Mouse (Mus musculus): ENCODE results near the gene Rnf113a1. TPM values are rescaled to one million over a fixed set of nuclear protein-coding genes. Genes with fewer than 3 reads are reported as not detected.
"Not testable (repeated sequence)": the region's sequence is repeated elsewhere in the genome, so short reads cannot be mapped to it uniquely, and the experiment has no call there.

Gene Rnf113a1
- polyA plus RNA-seq (2012; fragmentation: generic; extraction: Trizol) = 3.0 TPM

GRCm38 (mm10) chrX:37191105-37191743 lies at the start of gene Rnf113a1, which contains the start of gene Ndufa1:
TSS of gene Rnf113a1 (plus strand) at chrX:37191245.
TSS of gene Ndufa1 (minus strand) at chrX:37191163.
- peak within 1 kb of the TSS; percentile 65 for H3K4me3 ChIP-seq
- no peak within 1 kb of the TSS for H3ac ChIP-seq (ENCODE audit: control insufficient read depth, insufficient read length)
- no peaks in the 10 kb centered on the region for H3K79me2 ChIP-seq (ENCODE audit: control insufficient read depth, insufficient read depth)
- TF ChIP-seq MYOG (IDR thresholded peaks at IDR 0.05; ENCODE audit: control insufficient read depth in 1 of 3, insufficient read depth in 1 of 3, insufficient read length in 2 of 3, low read depth in 2 of 3) (no peak), POLR2A (IDR thresholded peaks at IDR 0.05; ENCODE audit: insufficient read length, low read depth) (peak; percentile 56), MAX (IDR thresholded peaks at IDR 0.05; ENCODE audit: low read depth) (no peak), TCF12 (IDR thresholded peaks at IDR 0.05; ENCODE audit: insufficient read depth, poor library complexity, severe bottlenecking) (no peak), POLR2AphosphoS2 (IDR thresholded peaks at IDR 0.05; ENCODE audit: insufficient read length, low read depth) (no peak), E2F4 (IDR thresholded peaks at IDR 0.05; ENCODE audit: insufficient read depth) (no peak), REST (IDR thresholded peaks at IDR 0.05; ENCODE audit: insufficient read depth, insufficient read length) (no peak)
- H3K27me3 ChIP-seq (ENCODE audit: control insufficient read depth, insufficient read depth, insufficient read length) = no peaks in the 10 kb centered on the region
- peak within 1 kb of the TSS; percentile 72 for H3K4me2 ChIP-seq (ENCODE audit: low read depth)
- no peaks in the 10 kb centered on the region for H3K36me3 ChIP-seq (ENCODE audit: control insufficient read depth, insufficient read depth)

DNA sequence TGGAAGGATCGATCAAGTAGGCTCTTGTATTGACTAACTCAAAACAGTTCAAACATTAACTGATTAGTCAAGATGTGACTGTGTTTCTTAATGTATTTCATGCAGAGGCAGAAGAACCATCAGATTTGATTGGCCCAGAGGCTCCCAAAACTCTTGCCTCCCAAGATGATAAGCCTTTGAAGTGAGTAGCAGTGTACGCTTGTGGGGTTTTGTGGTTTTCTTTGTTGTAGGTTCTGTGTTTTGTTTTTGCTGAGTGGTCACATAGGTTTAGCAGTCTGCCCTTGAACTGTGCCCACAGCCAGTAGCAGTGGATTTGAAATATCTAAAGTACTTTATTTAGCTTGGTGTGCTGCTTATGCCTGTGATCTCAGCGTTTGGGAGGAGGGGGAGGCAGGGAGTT lies 49.3 kb upstream of the Rnf113a1 start:
- H3ac ChIP-seq (ENCODE audit: control insufficient read depth, insufficient read length) = no peak overlapping the region
- TF ChIP-seq TCF3 (IDR thresholded peaks at IDR 0.05; ENCODE audit: insufficient read length, low read depth) = no peak

DNA sequence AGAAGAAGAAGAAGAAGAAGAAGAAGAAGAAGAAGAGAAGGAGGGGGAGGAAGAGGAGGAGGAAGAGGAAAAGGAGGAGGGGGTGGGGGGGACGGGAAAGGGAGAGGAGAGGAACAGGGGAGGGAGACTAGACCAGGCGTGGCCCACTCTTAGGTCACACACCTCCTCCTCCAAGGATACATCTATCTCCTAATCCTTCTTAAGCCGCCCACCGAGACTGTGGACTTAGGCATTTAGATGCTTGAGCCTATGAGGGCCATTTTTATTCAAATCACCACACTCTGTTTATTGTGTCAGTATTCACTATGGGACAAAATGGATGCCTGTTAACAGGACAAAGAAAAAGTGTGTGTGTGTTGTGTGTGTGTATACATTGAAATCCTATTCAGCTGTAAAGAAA lies 46.5 kb upstream of the Rnf113a1 start:
- H3ac ChIP-seq (ENCODE audit: control insufficient read depth, insufficient read length); H3K36me3 ChIP-seq (ENCODE audit: control insufficient read depth, insufficient read depth); H3K79me2 ChIP-seq (ENCODE audit: control insufficient read depth, insufficient read depth); H3K27me3 ChIP-seq (ENCODE audit: control insufficient read depth, insufficient read depth, insufficient read length); H3K4me2 ChIP-seq (ENCODE audit: low read depth); H3K4me3 ChIP-seq: not testable (repeated sequence)

More for the DNA sequence above, 49.3 kb upstream of the Rnf113a1 start:
- Histone ChIP-seq H3K4me3 (no peak overlapping the region), H3K4me2 (ENCODE audit: low read depth) (no peak overlapping the region), H3K27me3 (ENCODE audit: control insufficient read depth, insufficient read depth, insufficient read length) (no peaks in the 10 kb centered on the region), H3K79me2 (ENCODE audit: control insufficient read depth, insufficient read depth) (no peaks in the 10 kb centered on the region), H3K36me3 (ENCODE audit: control insufficient read depth, insufficient read depth) (no peaks in the 10 kb centered on the region)

DNA sequence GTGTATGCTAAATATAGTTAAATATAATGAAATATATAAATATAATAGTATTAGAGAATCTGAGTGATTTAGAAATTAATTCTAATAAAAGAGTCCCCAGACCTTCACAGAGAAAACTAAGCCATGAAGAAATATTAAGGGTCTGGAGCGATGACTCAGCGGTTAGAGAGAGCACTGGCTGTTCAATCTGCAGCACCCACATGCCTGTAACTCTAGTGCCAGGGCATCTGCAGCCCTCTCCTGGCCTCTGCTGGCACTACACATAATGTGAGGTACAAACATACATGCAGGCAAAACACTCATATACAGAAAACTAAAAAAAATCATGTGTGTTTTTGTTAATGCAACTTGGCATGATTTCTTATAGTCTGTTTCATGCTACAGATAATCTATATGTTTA lies 46.1 kb upstream of the Rnf113a1 start:
- Histone ChIP-seq H3K4me3 (no peak overlapping the region), H3K4me2 (ENCODE audit: low read depth) (no peak overlapping the region), H3K79me2 (ENCODE audit: control insufficient read depth, insufficient read depth) (no peaks in the 10 kb centered on the region), H3ac (ENCODE audit: control insufficient read depth, insufficient read length) (no peak overlapping the region), H3K36me3 (ENCODE audit: control insufficient read depth, insufficient read depth) (no peaks in the 10 kb centered on the region), H3K27me3 (ENCODE audit: control insufficient read depth, insufficient read depth, insufficient read length) (no peaks in the 10 kb centered on the region)
- no peak for TF ChIP-seq POLR2AphosphoS2 (IDR thresholded peaks at IDR 0.05; ENCODE audit: insufficient read length, low read depth)
- no peak for TF ChIP-seq MAX (IDR thresholded peaks at IDR 0.05; ENCODE audit: low read depth)
- no peak for TF ChIP-seq REST (IDR thresholded peaks at IDR 0.05; ENCODE audit: insufficient read depth, insufficient read length)
- no peak for TF ChIP-seq POLR2A (IDR thresholded peaks at IDR 0.05; ENCODE audit: insufficient read length, low read depth)
- TF ChIP-seq CEBPB (IDR thresholded peaks at IDR 0.05; ENCODE audit: insufficient read depth, poor library complexity, severe bottlenecking) = no peak
- no peak for TF ChIP-seq E2F4 (IDR thresholded peaks at IDR 0.05; ENCODE audit: insufficient read depth)
- TF ChIP-seq MYOD1 (IDR thresholded peaks at IDR 0.05; ENCODE audit: control insufficient read depth in 1 of 3, insufficient read length in 2 of 3, low read depth in 2 of 3) = no peak
- no peak for TF ChIP-seq TCF3 (IDR thresholded peaks at IDR 0.05; ENCODE audit: insufficient read length, low read depth)
- no peak for TF ChIP-seq USF1 (IDR thresholded peaks at IDR 0.05; ENCODE audit: low read depth)
- TF ChIP-seq TCF12 (IDR thresholded peaks at IDR 0.05; ENCODE audit: insufficient read depth, poor library complexity, severe bottlenecking) = no peak
- no peak for TF ChIP-seq MYOG (IDR thresholded peaks at IDR 0.05; ENCODE audit: control insufficient read depth in 1 of 3, insufficient read depth in 1 of 3, insufficient read length in 2 of 3, low read depth in 2 of 3)
- no peak for TF ChIP-seq SRF (IDR thresholded peaks at IDR 0.05; ENCODE audit: control insufficient read depth, insufficient read length, low read depth)

DNA sequence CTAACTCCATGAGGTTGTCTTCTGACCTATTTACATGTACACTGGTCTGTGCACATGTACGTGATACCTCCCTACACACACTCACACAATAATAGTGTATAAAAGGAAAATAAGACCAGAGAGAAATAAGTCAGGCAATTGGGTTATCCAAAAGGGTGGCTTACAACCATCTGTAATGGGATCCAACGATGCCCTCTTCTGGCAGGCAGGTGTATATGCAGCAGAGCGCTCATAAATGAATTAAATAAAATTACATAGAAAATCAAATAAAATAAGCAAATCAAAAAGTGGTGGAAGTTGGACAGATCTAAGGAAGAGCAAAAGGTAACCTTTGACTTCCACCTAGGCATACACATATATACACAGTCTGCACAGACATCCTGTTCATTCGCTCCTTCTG lies 33.2 kb upstream of the Rnf113a1 start:
- no peaks in the 10 kb centered on the region for H3K36me3 ChIP-seq (ENCODE audit: control insufficient read depth, insufficient read depth)
- no peak overlapping the region for H3K4me2 ChIP-seq (ENCODE audit: low read depth)
- no peak overlapping the region for H3ac ChIP-seq (ENCODE audit: control insufficient read depth, insufficient read length)
- no peaks in the 10 kb centered on the region for H3K79me2 ChIP-seq (ENCODE audit: control insufficient read depth, insufficient read depth)
- no peaks in the 10 kb centered on the region for H3K27me3 ChIP-seq (ENCODE audit: control insufficient read depth, insufficient read depth, insufficient read length)
- H3K4me3 ChIP-seq = no peak overlapping the region
- TF ChIP-seq MAX (IDR thresholded peaks at IDR 0.05; ENCODE audit: low read depth) = no peak
- TF ChIP-seq TCF3 (IDR thresholded peaks at IDR 0.05; ENCODE audit: insufficient read length, low read depth) = no peak
- no peak for TF ChIP-seq TCF12 (IDR thresholded peaks at IDR 0.05; ENCODE audit: insufficient read depth, poor library complexity, severe bottlenecking)
- TF ChIP-seq MYOD1 (IDR thresholded peaks at IDR 0.05; ENCODE audit: control insufficient read depth in 1 of 3, insufficient read length in 2 of 3, low read depth in 2 of 3) = no peak

DNA sequence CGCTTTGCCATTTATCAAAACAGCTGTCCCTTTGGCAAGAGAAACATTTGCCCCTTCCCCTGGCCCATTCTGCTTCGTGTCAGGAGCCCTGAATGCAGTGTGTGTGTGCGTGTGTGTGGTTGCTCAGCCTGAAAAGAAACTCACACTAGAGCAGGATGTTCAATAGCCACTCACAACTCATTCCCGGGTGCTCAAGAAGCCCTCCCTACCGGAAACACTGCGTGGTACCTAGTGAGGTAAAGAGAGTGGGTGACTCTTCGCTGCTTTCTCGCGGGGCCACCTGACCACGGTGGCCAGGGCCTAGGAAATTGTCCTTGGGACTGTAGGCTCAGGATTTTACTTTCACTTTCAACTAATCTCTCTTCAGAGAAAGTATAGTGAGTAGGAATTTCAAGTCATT lies 29.9 kb upstream of the Rnf113a1 start:
- H3K4me3 ChIP-seq = no peak overlapping the region
- H3ac ChIP-seq (ENCODE audit: control insufficient read depth, insufficient read length) = no peak overlapping the region
- no peaks in the 10 kb centered on the region for H3K27me3 ChIP-seq (ENCODE audit: control insufficient read depth, insufficient read depth, insufficient read length)
- H3K79me2 ChIP-seq (ENCODE audit: control insufficient read depth, insufficient read depth) = no peaks in the 10 kb centered on the region
- H3K36me3 ChIP-seq (ENCODE audit: control insufficient read depth, insufficient read depth) = no peaks in the 10 kb centered on the region
- no peak for TF ChIP-seq USF1 (IDR thresholded peaks at IDR 0.05; ENCODE audit: low read depth)
- TF ChIP-seq E2F4 (IDR thresholded peaks at IDR 0.05; ENCODE audit: insufficient read depth) = no peak
- TF ChIP-seq MAX (IDR thresholded peaks at IDR 0.05; ENCODE audit: low read depth) = no peak
- TF ChIP-seq CEBPB (IDR thresholded peaks at IDR 0.05; ENCODE audit: insufficient read depth, poor library complexity, severe bottlenecking) = no peak
- TF ChIP-seq MYOD1 (IDR thresholded peaks at IDR 0.05; ENCODE audit: control insufficient read depth in 1 of 3, insufficient read length in 2 of 3, low read depth in 2 of 3) = no peak
- no peak for TF ChIP-seq POLR2AphosphoS2 (IDR thresholded peaks at IDR 0.05; ENCODE audit: insufficient read length, low read depth)
- TF ChIP-seq REST (IDR thresholded peaks at IDR 0.05; ENCODE audit: insufficient read depth, insufficient read length) = no peak
- no peak for TF ChIP-seq TCF3 (IDR thresholded peaks at IDR 0.05; ENCODE audit: insufficient read length, low read depth)
- no peak for TF ChIP-seq POLR2A (IDR thresholded peaks at IDR 0.05; ENCODE audit: insufficient read length, low read depth)
- TF ChIP-seq TCF12 (IDR thresholded peaks at IDR 0.05; ENCODE audit: insufficient read depth, poor library complexity, severe bottlenecking) = no peak
- no peak for TF ChIP-seq MYOG (IDR thresholded peaks at IDR 0.05; ENCODE audit: control insufficient read depth in 1 of 3, insufficient read depth in 1 of 3, insufficient read length in 2 of 3, low read depth in 2 of 3)
- no peak for TF ChIP-seq SRF (IDR thresholded peaks at IDR 0.05; ENCODE audit: control insufficient read depth, insufficient read length, low read depth)
- peak overlapping the region; percentile 18 for H3K4me2 ChIP-seq (ENCODE audit: low read depth)
